Mouse (Mus musculus) G1E (cell line): ENCODE data around the gene Bscl2. TPM values are rescaled to one million over a fixed set of nuclear protein-coding genes. Genes with fewer than 3 reads are reported as not detected.

ENCODE experiments used
- ATAC-seq: 2 replicates; pipeline ENCODE4 v1.8.0; 2016; ENCODE audit warnings: mild to moderate bottlenecking; ENCODE audit not compliant: insufficient number of reproducible peaks, poor library complexity, low FRiP score, severe bottlenecking; ENCODE audit errors: extremely low read depth
- DNase-seq: peaks from one replicate; pipeline ENCODE4 v3.0.0; 2012; ENCODE audit warnings: low spot score
- H3K27me3 ChIP-seq: 2 replicates; pipeline ENCODE4 v1.6.1; 2012; ENCODE audit warnings: mild to moderate bottlenecking, low read length, inconsistent platforms; ENCODE audit not compliant: insufficient read depth
- H3K36me3 ChIP-seq: replicated peaks from 2 replicates; pipeline ENCODE3; 2012; ENCODE audit warnings: mild to moderate bottlenecking, inconsistent platforms
- H3K4me1 ChIP-seq: 2 replicates; pipeline ENCODE4 v1.6.1; 2012; ENCODE audit warnings: low read depth, low read length, inconsistent platforms, mixed read lengths; ENCODE audit not compliant: insufficient read depth
- H3K4me3 ChIP-seq: 2 replicates; pipeline ENCODE4 v1.5.1; 2012; ENCODE audit warnings: low read depth, mild to moderate bottlenecking, inconsistent platforms, low read length, moderate library complexity, mixed read lengths
- H3K9me3 ChIP-seq: replicated peaks from 2 replicates; pipeline ENCODE4 v1.6.1; 2012; ENCODE audit warnings: inconsistent platforms
- CTCF ChIP-seq: IDR thresholded peaks from 2 replicates; pipeline ENCODE4 v1.5.1; 2012; ENCODE audit warnings: low read depth, low read length, inconsistent platforms, mixed read lengths
- GATA1 ChIP-seq: IDR thresholded peaks from 2 replicates; pipeline ENCODE4 v1.6.1; 2012; ENCODE audit warnings: borderline replicate concordance, low read length, inconsistent platforms, mixed read lengths
- GATA2 ChIP-seq: IDR thresholded peaks from 2 replicates; pipeline ENCODE4 v1.6.1; 2012; ENCODE audit warnings: low read depth, low read length, inconsistent platforms, borderline replicate concordance
- POLR2AphosphoS5 ChIP-seq: IDR thresholded peaks from 2 replicates; pipeline ENCODE4 v1.6.1; 2012; ENCODE audit warnings: low read depth, low read length, inconsistent platforms; ENCODE audit not compliant: insufficient replicate concordance
- TAL1 ChIP-seq: conservative IDR thresholded peaks from 2 replicates; pipeline ENCODE4 v1.6.1; 2012; ENCODE audit warnings: low read depth, low read length, inconsistent platforms, mixed read lengths
- polyA plus RNA-seq: library from polyadenylated mRNA; stranded (reverse); fragments of >175 nt; gene quantifications from 2 replicates; pipeline ENCODE4 v1.2.3, GENCODE M21; 2012
- total RNA-seq, 2 experiments: library from RNA; stranded (forward) in 1 of 2; stranded (reverse) in 1 of 2; fragments of 200-1000 nt in 1 of 2; fragments of >200 nt in 1 of 2; fragmentation: Nextera tagmentation in 1 of 2; gene quantifications; 2 replicates each; pipeline ENCODE4 v1.2.3; 2014 to 2017

Bscl2 gene
- total and polyA plus RNA-seq, 3 experiments, result 5.5 to 20.5 (median 9.0) TPM

GRCm38 (mm10) chr19:8850402-8850901 lies 13.2 kb downstream of the Bscl2 start, which contains the start of gene Lrrn4cl:
Gene Lrrn4cl, plus strand, starts transcription at chr19:8850768.
- peaks cover 12% of the 10 kb centered on the region for H3K27me3 ChIP-seq
- no peaks in the 10 kb centered on the region for H3K9me3 ChIP-seq
- H3K4me3 ChIP-seq, result no peak within 1 kb of the TSS
- peaks cover 40% of the 10 kb centered on the region for H3K36me3 ChIP-seq
- DNase-seq (no peak), ATAC-seq (no peak)
- peaks cover 7% of the 10 kb centered on the region; the same call in 1 of the 2 replicates for H3K4me1 ChIP-seq
- TF ChIP-seq GATA1, result no peak

GRCm38 (mm10) chr19:8851639-8852038 lies 14.4 kb downstream of the Bscl2 start:
- DNase-seq (no peak), ATAC-seq (no peak)
- peaks cover 28% of the 10 kb centered on the region for H3K36me3 ChIP-seq
- peaks cover 7% of the 10 kb centered on the region; the same call in 1 of the 2 replicates for H3K4me1 ChIP-seq
- peaks cover 12% of the 10 kb centered on the region for H3K27me3 ChIP-seq
- H3K4me3 ChIP-seq, result no peak overlapping the region
- H3K9me3 ChIP-seq, result no peaks in the 10 kb centered on the region
- TF ChIP-seq POLR2AphosphoS5 (no peak), GATA1 (no peak), CTCF (no peak), TAL1 (no peak), GATA2 (no peak)

GRCm38 (mm10) chr19:8852236-8852928 lies 15.1 kb downstream of the Bscl2 start:
- ATAC-seq (no peak), DNase-seq (no peak)
- Histone ChIP-seq H3K4me1 (0 out of 2 replicates have a peak, but pooled peaks cover 3% of the 10 kb centered on the region), H3K27me3 (peaks cover 12% of the 10 kb centered on the region), H3K9me3 (no peaks in the 10 kb centered on the region), H3K36me3 (peaks cover 20% of the 10 kb centered on the region), H3K4me3 (no peak overlapping the region)
- TF ChIP-seq CTCF (no peak), POLR2AphosphoS5 (no peak), GATA2 (no peak), TAL1 (no peak), GATA1 (no peak)

- ATAC-seq (no peak), DNase-seq (no peak)
- 0 out of 2 replicates have a peak, but pooled peaks cover 3% of the 10 kb centered on the region for H3K4me1 ChIP-seq
- H3K4me3 ChIP-seq, result no peak overlapping the region
- TF ChIP-seq GATA2, result no peak
- TF ChIP-seq POLR2AphosphoS5, result no peak
- no peak for TF ChIP-seq GATA1
- TF ChIP-seq CTCF, result no peak
- TF ChIP-seq TAL1, result no peak
- H3K27me3 ChIP-seq, result peaks cover 12% of the 10 kb centered on the region
- H3K36me3 ChIP-seq, result peaks cover 13% of the 10 kb centered on the region
- no peaks in the 10 kb centered on the region for H3K9me3 ChIP-seq
Observed at GRCm38 (mm10) chr19:8853117-8853516, 15.8 kb downstream of the Bscl2 start.

GRCm38 (mm10) chr19:8857689-8858088 lies 20.4 kb downstream of the Bscl2 start:
- Histone ChIP-seq H3K4me1 (no peaks in the 10 kb centered on the region), H3K36me3 (no peaks in the 10 kb centered on the region), H3K27me3 (peaks cover 3% of the 10 kb centered on the region), H3K9me3 (no peaks in the 10 kb centered on the region), H3K4me3 (no peak overlapping the region)
- TF ChIP-seq CTCF (peak; percentile 28; the same call in 1 of the 2 replicates), POLR2AphosphoS5 (no peak)
- ATAC-seq, result no peak
- DNase-seq, result no peak

- Histone ChIP-seq H3K36me3 (no peaks in the 10 kb centered on the region), H3K27me3 (peaks cover 3% of the 10 kb centered on the region), H3K4me3 (no peak overlapping the region), H3K4me1 (no peaks in the 10 kb centered on the region), H3K9me3 (no peaks in the 10 kb centered on the region)
- no peak for TF ChIP-seq GATA2
- no peak for TF ChIP-seq TAL1
- no peak; the same call in 1 of the 2 replicates for TF ChIP-seq CTCF
- TF ChIP-seq GATA1, result no peak
- no peak for TF ChIP-seq POLR2AphosphoS5
- ATAC-seq, result no peak
- DNase-seq, result no peak
Observed at GRCm38 (mm10) chr19:8859018-8859417, 21.8 kb downstream of the Bscl2 start.
